Mouse (Mus musculus): Measurements from ENCODE around the gene Ntm.
A peak's percentile ranks its signal among the peaks of the same experiment; 100 is the strongest.

Ntm gene

GRCm38 (mm10) chr9:29884062-29884461, 78.9 kb downstream of the Ntm start:
- no peak for DNase-seq (ENCODE audit: low spot score in 2 of 2)

GRCm38 (mm10) chr9:29881614-29882013, 81.3 kb downstream of the Ntm start:
- DNase-seq (ENCODE audit: low spot score in 2 of 2) = no peak

GRCm38 (mm10) chr9:29877583-29877982, 85.4 kb downstream of the Ntm start:
- DNase-seq (ENCODE audit: low spot score in 2 of 2) = no peak

GRCm38 (mm10) chr9:29867746-29868145, 95.2 kb downstream of the Ntm start:
- no peak for DNase-seq (ENCODE audit: low spot score in 2 of 2)

GRCm38 (mm10) chr9:29866824-29867223, 96.1 kb downstream of the Ntm start:
- no peak for DNase-seq (ENCODE audit: low spot score in 2 of 2)

- no peak for DNase-seq (ENCODE audit: low spot score in 2 of 2)
Measured at GRCm38 (mm10) chr9:29866101-29866500, 96.8 kb downstream of the Ntm start.

GRCm38 (mm10) chr9:29865502-29865901, 97.4 kb downstream of the Ntm start:
- no peak for DNase-seq (ENCODE audit: low spot score in 2 of 2)

- DNase-seq (ENCODE audit: low spot score in 2 of 2) = no peak
Measured at GRCm38 (mm10) chr9:29864886-29865285, 98.1 kb downstream of the Ntm start.

- DNase-seq (ENCODE audit: low spot score in 2 of 2) = no peak
Measured at GRCm38 (mm10) chr9:29862408-29862807, 100.5 kb downstream of the Ntm start.

- no peak for DNase-seq (ENCODE audit: low spot score in 2 of 2)
Measured at GRCm38 (mm10) chr9:29859256-29860048, 103.5 kb downstream of the Ntm start.

GRCm38 (mm10) chr9:29848735-29849455, 114.0 kb downstream of the Ntm start:
- no peak for DNase-seq (ENCODE audit: low spot score in 2 of 2)

GRCm38 (mm10) chr9:29837344-29837743, 125.6 kb downstream of the Ntm start:
- DNase-seq (ENCODE audit: low spot score in 2 of 2) = no peak

- peak in 1 of 2 experiments; percentile 42 for DNase-seq (ENCODE audit: low spot score in 2 of 2)
Measured at GRCm38 (mm10) chr9:29834911-29835310, 128.0 kb downstream of the Ntm start.

- DNase-seq (ENCODE audit: low spot score in 2 of 2) = no peak
Measured at GRCm38 (mm10) chr9:29833781-29834180, 129.2 kb downstream of the Ntm start.

- no peak for DNase-seq (ENCODE audit: low spot score in 2 of 2)
Measured at GRCm38 (mm10) chr9:29827240-29827660, 135.7 kb downstream of the Ntm start.

- no peak for DNase-seq (ENCODE audit: low spot score in 2 of 2)
Measured at GRCm38 (mm10) chr9:29825236-29825635, 137.7 kb downstream of the Ntm start.

GRCm38 (mm10) chr9:29823716-29824115, 139.2 kb downstream of the Ntm start:
- DNase-seq (ENCODE audit: low spot score in 2 of 2) = no peak

GRCm38 (mm10) chr9:29812685-29813084, 150.3 kb downstream of the Ntm start:
- DNase-seq (ENCODE audit: low spot score in 2 of 2) = no peak

GRCm38 (mm10) chr9:29806790-29807189, 156.2 kb downstream of the Ntm start:
- DNase-seq (ENCODE audit: low spot score in 2 of 2) = no peak

- no peak for DNase-seq (ENCODE audit: low spot score in 2 of 2)
Measured at GRCm38 (mm10) chr9:29804483-29804882, 158.5 kb downstream of the Ntm start.

- no peak for DNase-seq (ENCODE audit: low spot score in 2 of 2)
Measured at GRCm38 (mm10) chr9:29803738-29804285, 159.1 kb downstream of the Ntm start.

- no peak for DNase-seq (ENCODE audit: low spot score in 2 of 2)
Measured at GRCm38 (mm10) chr9:29802990-29803737, 159.8 kb downstream of the Ntm start.
